Mouse (Mus musculus): ENCODE measurements around the gene Tas2r134. TPM values are rescaled to one million over a fixed set of nuclear protein-coding genes. Genes with fewer than 3 reads are reported as not detected.

The Tas2r134 gene
- polyA plus RNA-seq, 2 experiments, result not detected

DNA sequence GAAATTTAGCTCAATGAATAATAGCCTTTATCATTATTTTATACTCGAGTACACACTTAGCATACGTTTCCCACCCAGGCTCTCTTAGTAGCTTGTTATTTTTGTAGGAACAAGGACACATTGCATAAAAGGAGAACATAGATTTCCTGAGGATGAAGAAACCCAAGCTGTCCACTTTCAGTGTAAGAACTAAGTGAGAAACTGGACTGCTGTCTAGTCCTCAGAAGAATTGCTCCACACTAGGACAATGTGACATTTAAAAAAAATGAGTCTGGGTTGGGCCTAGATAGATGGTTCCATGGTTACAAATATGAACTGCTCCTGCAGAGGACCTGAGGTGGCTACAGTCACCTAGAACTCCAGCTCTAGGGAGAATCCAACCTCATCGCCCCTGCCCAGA lies 20.7 kb downstream of the Tas2r134 start:
- DNase-seq (ENCODE audit: low read depth in 3 of 3, low spot score in 3 of 3), result no peak
- no peak overlapping the region for H3K4me2 ChIP-seq (ENCODE audit: low read depth)
- no peak overlapping the region for H3K27ac ChIP-seq
- ATAC-seq (ENCODE audit: insufficient read depth), result no peak
- H3K9ac ChIP-seq (replicated peaks), result no peak overlapping the region
- TF ChIP-seq EP300 (IDR thresholded peaks at IDR 0.05; ENCODE audit: low read depth) (no peak), CTCF (IDR thresholded peaks at IDR 0.05; ENCODE audit: low read depth) (no peak)
- H3K27me3 ChIP-seq (ENCODE audit: control insufficient read depth, insufficient read depth, low read length), result no peaks in the 10 kb centered on the region
- H3K4me1 ChIP-seq (replicated peaks; ENCODE audit: control insufficient read depth in 2 of 2, insufficient read depth in 2 of 2, low read length in 1 of 2), result no peaks in the 10 kb centered on the region
- H3K4me3 ChIP-seq (ENCODE audit: insufficient read depth in 1 of 2, low read depth in 2 of 2, low read length in 2 of 2), result no peak overlapping the region
- no peaks in the 10 kb centered on the region for H3K36me3 ChIP-seq (replicated peaks; ENCODE audit: control insufficient read depth, insufficient read depth, low read depth)
- 46% methylated on average over 3 of the region's 3 CpGs for WGBS (ENCODE audit: insufficient replicate concordance)
- no peaks in the 10 kb centered on the region for H3K9me3 ChIP-seq (ENCODE audit: control insufficient read depth, low read length)

GRCm38 (mm10) chr2:51649887-51650286 lies 22.6 kb downstream of the Tas2r134 start:
- ATAC-seq (ENCODE audit: insufficient read depth), result no peak

DNA sequence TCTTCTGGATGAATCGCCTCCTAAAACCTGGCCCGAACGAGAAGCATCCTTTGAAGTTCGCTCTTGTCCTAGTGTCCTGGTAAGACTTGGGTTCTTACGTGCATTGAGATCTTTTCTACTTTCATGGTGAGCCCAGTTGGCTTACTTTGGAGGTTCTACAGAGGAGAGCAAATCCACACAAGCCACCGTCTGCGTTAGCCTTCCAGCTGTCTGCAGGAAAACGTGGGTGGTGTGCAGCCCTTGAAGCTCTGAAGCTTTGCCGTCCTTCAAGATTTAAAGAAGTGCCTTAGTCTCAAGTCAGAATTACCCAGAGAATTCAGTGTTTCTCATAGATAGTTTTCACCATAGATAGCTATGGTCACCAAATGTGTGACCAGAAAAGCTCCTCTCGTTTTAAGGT lies 24.8 kb downstream of the Tas2r134 start:
- Histone ChIP-seq H3K4me1 (replicated peaks; ENCODE audit: control insufficient read depth in 2 of 2, insufficient read depth in 2 of 2, low read length in 1 of 2) (no peaks in the 10 kb centered on the region), H3K27ac (no peak overlapping the region), H3K27me3 (ENCODE audit: control insufficient read depth, insufficient read depth, low read length) (no peaks in the 10 kb centered on the region), H3K4me3 (ENCODE audit: insufficient read depth in 1 of 2, low read depth in 2 of 2, low read length in 2 of 2) (no peak overlapping the region), H3K9me3 (ENCODE audit: control insufficient read depth, low read length) (no peaks in the 10 kb centered on the region), H3K9ac (replicated peaks) (no peak overlapping the region), H3K4me2 (ENCODE audit: low read depth) (no peak overlapping the region), H3K36me3 (replicated peaks; ENCODE audit: control insufficient read depth, insufficient read depth, low read depth) (no peaks in the 10 kb centered on the region)
- DNase-seq (ENCODE audit: low read depth in 3 of 3, low spot score in 3 of 3) (no peak), ATAC-seq (ENCODE audit: insufficient read depth) (no peak)
- WGBS (ENCODE audit: insufficient replicate concordance), result 70% methylated on average over 10 of the region's 10 CpGs
- no peak for TF ChIP-seq EP300 (IDR thresholded peaks at IDR 0.05; ENCODE audit: low read depth)
- no peak for TF ChIP-seq CTCF (IDR thresholded peaks at IDR 0.05; ENCODE audit: low read depth)

More at GRCm38 (mm10) chr2:51649887-51650286, 22.6 kb downstream of the Tas2r134 start:
- WGBS (ENCODE audit: insufficient replicate concordance), result 63% methylated on average over 1 of the region's 1 CpGs
- Histone ChIP-seq H3K4me2 (ENCODE audit: low read depth) (no peak overlapping the region), H3K27ac (no peak overlapping the region), H3K9me3 (ENCODE audit: control insufficient read depth, low read length) (no peaks in the 10 kb centered on the region), H3K27me3 (ENCODE audit: control insufficient read depth, insufficient read depth, low read length) (no peaks in the 10 kb centered on the region), H3K4me3 (ENCODE audit: insufficient read depth in 1 of 2, low read depth in 2 of 2, low read length in 2 of 2) (no peak overlapping the region), H3K36me3 (replicated peaks; ENCODE audit: control insufficient read depth, insufficient read depth, low read depth) (no peaks in the 10 kb centered on the region), H3K9ac (replicated peaks) (no peak overlapping the region), H3K4me1 (replicated peaks; ENCODE audit: control insufficient read depth in 2 of 2, insufficient read depth in 2 of 2, low read length in 1 of 2) (no peaks in the 10 kb centered on the region)
- no peak for DNase-seq (ENCODE audit: low read depth in 3 of 3, low spot score in 3 of 3)
- TF ChIP-seq CTCF (IDR thresholded peaks at IDR 0.05; ENCODE audit: low read depth) (no peak), EP300 (IDR thresholded peaks at IDR 0.05; ENCODE audit: low read depth) (no peak)

GRCm38 (mm10) chr2:51657684-51658083 lies 30.4 kb downstream of the Tas2r134 start:
- no peaks in the 10 kb centered on the region for H3K4me1 ChIP-seq (replicated peaks; ENCODE audit: control insufficient read depth in 2 of 2, insufficient read depth in 2 of 2, low read length in 1 of 2)
- no peak overlapping the region for H3K4me2 ChIP-seq (ENCODE audit: low read depth)
- no peak overlapping the region for H3K27ac ChIP-seq
- H3K4me3 ChIP-seq (ENCODE audit: insufficient read depth in 1 of 2, low read depth in 2 of 2, low read length in 2 of 2), result no peak overlapping the region
- TF ChIP-seq CTCF (IDR thresholded peaks at IDR 0.05; ENCODE audit: low read depth) (no peak), EP300 (IDR thresholded peaks at IDR 0.05; ENCODE audit: low read depth) (no peak)
- no peaks in the 10 kb centered on the region for H3K36me3 ChIP-seq (replicated peaks; ENCODE audit: control insufficient read depth, insufficient read depth, low read depth)
- no peak overlapping the region for H3K9ac ChIP-seq (replicated peaks)
- H3K9me3 ChIP-seq (ENCODE audit: control insufficient read depth, low read length), result no peaks in the 10 kb centered on the region
- ATAC-seq (ENCODE audit: insufficient read depth) (no peak), DNase-seq (ENCODE audit: low read depth in 3 of 3, low spot score in 3 of 3) (no peak)
- no peaks in the 10 kb centered on the region for H3K27me3 ChIP-seq (ENCODE audit: control insufficient read depth, insufficient read depth, low read length)
- 57% methylated on average over 3 of the region's 3 CpGs for WGBS (ENCODE audit: insufficient replicate concordance)

DNA sequence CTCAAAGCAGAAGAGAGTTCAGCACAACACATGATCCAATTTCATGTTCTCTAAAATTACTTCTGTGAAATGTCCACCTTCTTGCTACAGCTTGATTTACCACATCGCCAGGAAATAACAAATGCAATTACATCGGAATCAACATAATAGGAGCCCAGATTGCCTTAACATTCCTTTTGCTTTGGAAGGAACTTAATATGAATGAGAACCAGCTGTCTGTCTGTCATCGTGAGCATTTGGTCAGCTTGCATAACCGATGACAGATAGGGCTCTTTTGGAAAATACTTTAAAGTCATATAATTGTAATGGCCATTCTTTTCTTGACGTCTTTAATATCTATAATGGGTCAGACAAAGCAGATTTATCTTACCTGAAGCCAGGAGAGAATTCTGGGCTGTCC lies 31.0 kb downstream of the Tas2r134 start:
- Histone ChIP-seq H3K9ac (replicated peaks) (no peak overlapping the region), H3K9me3 (ENCODE audit: control insufficient read depth, low read length) (no peaks in the 10 kb centered on the region), H3K36me3 (replicated peaks; ENCODE audit: control insufficient read depth, insufficient read depth, low read depth) (no peaks in the 10 kb centered on the region), H3K4me3 (ENCODE audit: insufficient read depth in 1 of 2, low read depth in 2 of 2, low read length in 2 of 2) (no peak overlapping the region), H3K27ac (no peak overlapping the region), H3K4me1 (replicated peaks; ENCODE audit: control insufficient read depth in 2 of 2, insufficient read depth in 2 of 2, low read length in 1 of 2) (no peaks in the 10 kb centered on the region), H3K27me3 (ENCODE audit: control insufficient read depth, insufficient read depth, low read length) (no peaks in the 10 kb centered on the region), H3K4me2 (ENCODE audit: low read depth) (no peak overlapping the region)
- no peak for ATAC-seq (ENCODE audit: insufficient read depth)
- WGBS (ENCODE audit: insufficient replicate concordance), result 65% methylated on average over 5 of the region's 5 CpGs
- DNase-seq (ENCODE audit: low read depth in 3 of 3, low spot score in 3 of 3), result no peak
- TF ChIP-seq EP300 (IDR thresholded peaks at IDR 0.05; ENCODE audit: low read depth), result no peak
- TF ChIP-seq CTCF (IDR thresholded peaks at IDR 0.05; ENCODE audit: low read depth), result no peak

Measured in liver, embryonic 14.5 days (tissue).